Mouse (Mus musculus): Measurements from ENCODE around the gene Fam43a.

Fam43a gene

DNA sequence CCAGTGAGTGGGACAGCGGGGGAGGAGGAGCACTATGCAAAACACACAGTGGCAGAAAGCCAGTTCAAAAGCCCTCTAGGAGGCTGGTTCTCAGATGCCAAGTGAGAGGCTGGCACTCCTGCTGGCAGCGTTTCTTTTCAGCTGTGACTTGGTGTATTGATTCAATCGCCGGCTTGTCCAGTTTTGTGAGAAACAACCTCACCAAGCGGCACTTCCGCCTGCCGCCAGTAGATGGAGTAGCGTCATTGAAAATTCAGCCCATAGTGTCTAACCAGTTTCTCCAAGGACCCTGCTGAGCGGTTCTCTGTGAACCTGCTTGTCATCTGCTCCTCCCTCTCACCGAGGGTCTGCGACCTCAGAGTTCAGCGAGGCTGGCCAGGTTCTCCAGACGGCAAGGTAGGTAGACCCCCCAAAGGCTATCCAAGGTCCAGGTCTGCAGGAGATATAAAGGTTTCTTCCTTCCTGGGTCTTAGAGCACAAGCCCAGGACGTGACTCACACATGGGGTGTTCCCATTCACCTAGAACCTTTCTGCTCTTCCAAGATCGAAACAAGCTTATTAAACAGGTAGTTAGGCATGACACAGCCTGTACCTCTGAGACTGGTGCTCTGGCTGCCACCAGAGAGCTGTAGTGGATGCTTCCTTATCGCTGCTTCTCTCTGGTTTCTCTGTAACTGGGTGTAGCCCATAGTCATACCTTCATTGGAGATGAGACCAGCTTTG, 2.4 kb upstream of the Fam43a start:
- DNase-seq, result peak; percentile 54 to 60

DNA sequence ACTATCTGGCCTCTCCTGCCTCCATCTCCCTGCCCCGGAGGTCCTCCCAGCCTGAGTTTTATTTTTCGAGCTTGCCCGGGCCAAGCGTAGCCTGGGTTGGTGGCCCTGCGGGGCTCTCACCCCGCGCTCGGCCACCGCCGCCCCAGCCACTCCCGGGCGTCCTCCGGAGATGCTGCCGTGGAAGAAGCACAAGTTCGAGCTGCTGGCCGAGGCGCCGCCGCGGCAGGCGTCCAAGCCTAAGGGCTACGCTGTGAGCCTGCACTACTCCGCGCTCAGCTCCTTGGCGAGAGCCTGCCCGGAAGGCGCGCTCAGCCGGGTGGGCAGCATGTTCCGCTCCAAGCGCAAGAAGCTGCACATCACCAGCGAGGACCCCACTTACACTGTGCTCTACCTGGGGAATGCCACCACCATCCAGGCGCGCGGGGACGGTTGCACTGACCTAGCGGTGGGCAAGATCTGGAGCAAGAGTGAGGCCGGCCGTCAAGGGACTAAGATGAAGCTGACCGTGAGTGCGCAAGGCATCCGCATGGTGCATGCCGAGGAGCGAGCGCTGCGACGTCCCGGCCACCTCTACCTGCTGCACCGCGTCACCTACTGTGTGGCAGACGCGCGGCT, 1.0 kb downstream of the Fam43a start:
- DNase-seq, result peak in 1 of 2 experiments; percentile 19

DNA sequence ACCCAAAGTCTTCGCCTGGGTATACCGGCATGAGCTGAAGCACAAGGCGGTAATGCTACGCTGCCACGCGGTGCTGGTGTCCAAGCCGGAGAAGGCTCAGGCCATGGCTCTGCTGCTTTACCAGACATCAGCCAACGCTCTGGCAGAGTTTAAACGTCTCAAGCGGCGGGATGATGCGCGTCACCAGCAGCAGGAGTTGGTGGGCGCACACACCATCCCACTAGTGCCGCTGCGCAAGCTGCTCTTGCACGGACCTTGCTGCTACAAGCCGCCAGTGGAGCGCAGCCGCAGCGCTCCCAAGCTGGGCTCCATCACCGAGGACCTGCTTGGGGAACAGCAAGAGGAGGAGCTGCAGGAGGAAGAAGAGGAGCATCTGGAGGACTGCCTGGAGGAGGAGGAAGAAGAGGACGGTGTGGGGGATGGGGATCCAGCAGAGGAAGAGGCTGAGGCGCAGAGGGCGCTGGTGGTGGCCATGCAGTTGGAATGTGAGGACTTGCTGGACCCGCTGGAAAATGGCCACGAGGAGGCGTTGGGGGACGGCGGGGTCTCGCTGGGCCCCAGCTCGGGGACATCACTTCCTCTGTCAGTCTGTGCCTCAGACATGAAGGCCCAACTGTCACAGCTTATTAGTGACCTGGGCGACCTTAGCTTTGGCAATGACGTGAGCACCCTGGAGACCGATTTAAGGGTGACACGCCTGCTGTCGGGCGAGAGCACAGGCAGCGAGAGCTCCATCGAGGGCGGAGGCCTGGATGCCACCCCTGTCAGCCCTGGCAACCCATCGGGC, 1.7 kb downstream of the Fam43a start:
- DNase-seq, result no peak

DNA sequence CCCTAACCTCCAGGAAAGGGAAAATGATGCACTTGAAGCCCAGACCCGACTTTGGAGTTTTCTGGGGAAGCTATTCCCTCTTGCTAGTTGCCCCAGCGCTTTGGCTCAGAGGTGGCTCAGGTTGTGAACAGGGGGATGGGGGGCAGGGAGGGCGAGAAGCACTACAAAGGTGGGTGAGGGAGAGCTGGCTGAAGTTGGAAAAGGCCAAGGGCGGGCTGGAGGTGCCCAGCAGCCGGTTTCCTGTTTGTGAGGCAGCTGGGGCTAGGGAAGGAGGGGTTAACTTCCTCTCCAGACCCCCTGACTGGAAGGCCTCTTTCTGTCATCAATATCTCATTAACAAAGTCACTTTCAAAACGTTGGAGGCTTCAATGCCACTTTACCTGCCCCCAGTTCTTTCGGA, 2.4 kb downstream of the Fam43a start:
- no peak for DNase-seq

GRCm38 (mm10) chr16:30602684-30603530, 3.4 kb downstream of the Fam43a start:
- no peak for DNase-seq

DNA sequence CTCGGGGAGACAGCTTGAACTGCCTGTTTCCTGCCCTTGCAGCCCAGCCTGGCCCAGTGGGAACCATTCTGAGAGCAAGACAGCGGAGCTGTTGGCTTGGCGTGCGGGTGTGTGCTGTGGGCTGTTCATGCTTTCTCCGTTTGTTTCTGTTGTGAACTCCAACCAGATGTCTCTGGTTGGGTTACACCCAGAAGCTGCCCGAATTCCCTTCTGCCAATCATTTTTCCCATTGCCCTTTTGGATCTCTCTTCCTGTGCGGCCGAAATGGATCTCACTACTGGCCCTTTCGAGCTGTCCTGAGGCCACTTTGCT, 4.0 kb downstream of the Fam43a start:
- no peak for DNase-seq

GRCm38 (mm10) chr16:30604061-30604806, 4.7 kb downstream of the Fam43a start:
- DNase-seq, result no peak

- DNase-seq, result no peak
These were observed 5.2 kb downstream of the Fam43a start for GRCm38 (mm10) chr16:30604807-30605137.

- no peak for DNase-seq
These were observed 6.0 kb downstream of the Fam43a start for GRCm38 (mm10) chr16:30605528-30605927.

DNA sequence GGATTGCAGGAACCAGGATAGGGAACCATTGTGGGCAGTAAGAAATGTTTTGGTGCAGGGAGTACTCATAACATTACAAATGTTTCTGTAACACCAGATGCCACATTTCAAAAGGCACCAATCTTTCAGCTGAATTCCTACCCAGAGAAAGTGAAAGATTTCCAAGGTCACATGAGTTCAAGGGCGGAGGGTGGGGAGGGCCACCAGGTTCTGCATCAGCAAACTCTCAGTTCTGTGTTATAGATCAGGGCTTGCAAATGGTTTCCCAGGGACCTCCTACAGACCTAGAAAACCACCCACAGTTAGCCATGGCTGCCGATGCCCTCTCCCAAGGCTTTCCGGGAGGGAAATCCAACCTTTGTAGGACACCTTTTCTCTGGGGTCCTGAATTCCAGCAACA, 8.3 kb downstream of the Fam43a start:
- DNase-seq, result no peak

- DNase-seq, result no peak
These were observed 11.8 kb downstream of the Fam43a start for GRCm38 (mm10) chr16:30611331-30611730.

DNA sequence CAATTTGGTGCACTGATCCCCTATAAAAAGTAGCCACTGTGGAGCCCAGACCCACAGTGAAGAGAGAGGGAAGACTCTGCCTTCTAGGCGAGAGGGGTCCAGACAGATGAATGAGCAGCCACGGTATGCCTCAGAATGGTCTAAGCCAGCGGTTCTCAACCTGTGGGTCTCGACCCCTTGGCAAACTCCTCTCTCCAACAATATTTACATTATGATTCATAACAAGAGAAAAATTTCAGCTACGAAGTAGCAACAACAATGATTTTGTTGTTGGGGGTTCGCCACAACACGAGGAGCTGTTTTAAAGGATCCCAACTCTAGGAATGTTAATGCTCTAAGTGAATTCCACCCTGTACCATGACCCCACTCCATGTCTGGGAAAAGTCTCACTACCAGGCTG, 13.6 kb downstream of the Fam43a start:
- no peak for DNase-seq

DNA sequence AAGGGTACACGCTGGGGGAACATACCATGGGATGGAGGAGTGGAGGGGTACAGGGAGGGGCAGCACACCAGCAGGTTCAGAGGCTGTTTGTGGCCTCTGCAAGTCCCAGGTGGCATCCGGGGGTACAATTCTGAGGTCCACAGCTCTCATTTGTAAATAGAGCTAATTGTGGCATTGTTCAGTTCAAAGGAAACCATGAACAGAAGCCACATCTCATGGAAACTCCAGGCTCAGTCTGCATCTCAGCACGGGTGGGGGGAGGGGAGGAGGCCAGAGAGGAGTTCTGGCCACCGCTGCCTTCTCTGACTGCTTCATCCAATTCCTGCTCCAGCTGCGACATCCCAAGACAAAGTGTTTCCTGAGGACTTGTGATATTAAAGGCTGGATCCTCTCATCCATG, 14.6 kb downstream of the Fam43a start:
- no peak for DNase-seq

DNA sequence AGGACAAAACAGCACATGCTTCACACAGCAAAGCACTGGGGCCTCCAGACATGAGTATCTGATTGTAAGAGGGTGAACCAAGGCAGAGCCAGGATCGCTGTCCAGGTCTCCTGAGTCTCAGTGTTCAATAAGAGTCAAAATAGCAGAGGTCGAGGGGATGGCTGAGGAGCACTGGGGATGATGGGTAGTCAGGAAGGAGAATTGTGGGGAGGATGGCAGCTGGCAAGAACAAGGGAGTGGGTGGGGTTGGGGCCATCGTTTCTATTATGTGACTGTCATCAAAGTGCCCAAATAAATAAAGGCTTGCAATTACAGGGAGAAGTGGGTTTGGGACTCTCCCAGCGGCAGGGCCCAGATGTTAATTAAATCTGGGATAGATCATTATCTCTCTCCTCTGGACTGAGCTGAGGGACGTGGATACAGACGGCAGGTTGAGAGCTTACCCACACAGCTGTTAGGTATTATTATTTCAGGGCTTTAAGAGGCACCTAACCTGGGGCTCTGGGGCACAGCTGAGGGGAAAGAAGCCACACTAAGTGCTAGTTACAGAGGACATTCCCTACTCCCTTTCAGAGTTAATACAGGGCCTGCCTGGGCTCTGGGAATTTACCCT, 15.3 kb downstream of the Fam43a start:
- no peak for DNase-seq

- no peak for DNase-seq
These were observed 16.8 kb downstream of the Fam43a start for GRCm38 (mm10) chr16:30616281-30616680.

- no peak for DNase-seq
These were observed 24.1 kb downstream of the Fam43a start for GRCm38 (mm10) chr16:30623645-30624044.

GRCm38 (mm10) chr16:30624640-30625039, 25.1 kb downstream of the Fam43a start:
- no peak for DNase-seq

DNA sequence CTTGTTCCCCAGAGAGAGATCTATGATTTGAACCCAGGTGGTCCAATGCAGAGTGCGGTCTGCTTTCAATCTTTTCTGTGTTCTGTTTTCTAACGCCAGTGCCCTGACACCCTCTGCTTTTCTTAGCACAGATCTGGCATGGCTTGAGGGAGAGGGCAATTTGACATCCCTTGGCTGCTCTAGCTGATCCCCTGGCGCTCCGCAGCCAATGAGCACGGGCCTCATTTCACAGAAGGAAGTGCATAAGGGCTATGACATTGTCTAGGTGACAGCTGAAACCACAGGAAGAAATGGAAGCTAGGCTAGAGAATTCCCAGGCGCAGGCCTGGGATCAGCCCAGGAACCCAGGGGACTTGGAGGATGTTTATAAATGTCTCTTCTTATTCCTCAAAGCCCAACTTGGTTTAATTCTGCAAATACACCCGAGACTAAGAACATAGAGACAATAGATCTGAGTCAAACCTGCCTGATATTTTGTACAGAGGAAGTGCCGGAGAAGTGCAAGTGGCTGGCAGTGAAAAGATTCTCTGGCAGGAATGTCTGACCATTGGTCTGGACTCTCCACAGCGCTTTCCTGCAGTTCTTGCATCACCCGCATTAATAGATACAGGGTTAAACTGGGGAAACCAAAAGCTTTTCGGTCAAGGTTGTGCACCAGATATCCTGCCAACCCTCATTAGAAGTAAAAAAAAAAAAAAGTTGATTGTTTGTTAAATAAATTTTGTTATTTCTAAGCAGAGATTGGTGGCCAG, 28.2 kb downstream of the Fam43a start:
- no peak for DNase-seq

DNA sequence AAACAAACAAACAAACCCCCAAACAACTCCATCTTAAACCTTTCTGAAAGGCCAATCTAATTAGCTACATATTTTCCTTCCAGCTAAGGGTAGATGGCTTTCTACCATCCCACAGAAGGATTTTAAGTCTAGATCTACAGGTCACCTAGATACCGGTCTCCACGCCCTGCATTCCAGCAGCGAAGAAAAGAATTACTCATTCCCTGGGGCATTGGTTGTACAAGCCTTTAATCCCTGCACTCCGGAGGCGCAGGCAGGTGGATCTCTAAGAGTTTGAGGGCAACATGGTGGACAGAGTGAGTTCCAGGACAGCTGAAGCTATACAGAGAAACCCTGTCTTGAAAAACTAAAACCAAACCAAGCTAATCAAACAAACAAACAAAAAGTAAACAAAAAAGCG, 28.9 kb downstream of the Fam43a start:
- no peak for DNase-seq

- DNase-seq, result no peak
These were observed 30.0 kb downstream of the Fam43a start for GRCm38 (mm10) chr16:30629509-30629908.
